Mouse (Mus musculus) hindbrain, embryonic 14.5 days (tissue): Measurements from ENCODE around the gene Rrp9. TPM values are rescaled to one million over a fixed set of nuclear protein-coding genes. Genes with fewer than 3 reads are reported as not detected.

ENCODE experiments used
- ATAC-seq: fragments of 200-750 bp; cut with Nextera tagmentation; 2 replicates; pipeline ENCODE4 v1.8.0; 2017; ENCODE audit warnings: moderate number of reproducible peaks, mild to moderate bottlenecking, moderate TSS enrichment, moderate library complexity; ENCODE audit not compliant: low FRiP score
- DNase-seq: peaks from one replicate; pipeline ENCODE4 v3.0.0-alpha.2; 2015; ENCODE audit warnings: low spot score
- H3K27ac ChIP-seq: fragments of 300-500 bp; sonication (generic); 2 replicates; pipeline ENCODE4 v1.5.1; 2014; ENCODE audit warnings: mild to moderate bottlenecking, moderate library complexity
- H3K27me3 ChIP-seq: fragments of 300-500 bp; sonication (generic); 2 replicates; pipeline ENCODE4 v1.6.1; 2014; ENCODE audit warnings: mild to moderate bottlenecking, low read length, mixed read lengths; ENCODE audit not compliant: control insufficient read depth, insufficient read depth
- H3K36me3 ChIP-seq: fragments of 300-500 bp; sonication (generic); replicated peaks from 2 replicates; pipeline ENCODE4 v1.6.1; 2014; ENCODE audit not compliant: control insufficient read depth, insufficient read depth
- H3K4me1 ChIP-seq: fragments of 300-500 bp; sonication (generic); replicated peaks from 2 replicates; pipeline ENCODE4 v1.6.1; 2014; ENCODE audit warnings: antibody characterized with exemption, low read length, mixed read lengths; ENCODE audit not compliant: control insufficient read depth, insufficient read depth
- H3K4me2 ChIP-seq: fragments of 300-500 bp; sonication (generic); replicated peaks from 2 replicates; pipeline ENCODE4 v1.6.1; 2014; ENCODE audit warnings: mild to moderate bottlenecking, moderate library complexity
- H3K4me3 ChIP-seq: fragments of 300-500 bp; sonication (generic); replicated peaks from 2 replicates; pipeline ENCODE4 v1.5.1; 2014; ENCODE audit warnings: mild to moderate bottlenecking, low read length
- H3K9ac ChIP-seq: fragments of 300-500 bp; sonication (generic); 2 replicates; pipeline ENCODE4 v1.6.1; 2014
- H3K9me3 ChIP-seq: fragments of 300-500 bp; sonication (generic); 2 replicates; pipeline ENCODE4 v1.6.1; 2016; ENCODE audit warnings: low read length; ENCODE audit not compliant: control insufficient read depth
- WGBS: fragments of 180-500 bp; shearing (Covaris S2); extraction: QIAGEN DNeasy Blood & Tissue Kit; methylation state at CpG from one replicate; pipeline ENCODE4 v1.1.7; 2014; 5-methylcytosine and 5-hydroxymethylcytosine counted together
- polyA plus RNA-seq: library from polyadenylated mRNA; unstranded; fragments of >200 nt; fragmentation: Nextera tagmentation; extraction: Ambion mirVana; gene quantifications from 2 replicates; pipeline ENCODE4 v1.2.1, GENCODE M21; 2014

Gene Rrp9
- polyA plus RNA-seq, 1 experiment from 2014 or later, result 35.7 TPM

DNA sequence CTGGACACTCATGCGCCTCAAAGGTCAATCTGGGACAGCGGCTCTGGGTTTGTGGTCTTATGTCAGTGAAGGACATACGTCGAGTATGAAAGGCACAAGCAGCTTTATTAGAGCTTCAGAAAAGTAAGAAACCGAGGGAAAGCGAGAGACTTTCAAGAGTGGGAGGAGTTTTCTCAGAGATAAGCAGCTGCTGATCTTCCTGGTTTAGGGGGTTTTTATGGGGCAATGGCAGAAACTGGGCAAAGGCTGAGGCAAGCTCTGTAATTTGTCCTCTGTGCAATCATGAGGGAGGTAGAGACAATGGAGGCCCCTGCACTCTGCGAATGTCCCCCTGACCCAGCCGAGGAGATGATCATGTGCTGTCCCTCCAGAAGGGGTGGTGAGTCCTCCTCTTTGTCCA lies 44.1 kb downstream of the Rrp9 start:
- no peaks in the 10 kb centered on the region for H3K27me3 ChIP-seq
- no peak for DNase-seq
- no peaks in the 10 kb centered on the region for H3K4me1 ChIP-seq
- no peaks in the 10 kb centered on the region for H3K36me3 ChIP-seq
- H3K27ac ChIP-seq, result no peak overlapping the region
- no peak overlapping the region for H3K9ac ChIP-seq
- no peak overlapping the region for H3K4me2 ChIP-seq
- no peaks in the 10 kb centered on the region for H3K9me3 ChIP-seq
- H3K4me3 ChIP-seq, result no peak overlapping the region
- WGBS, result 88% methylated on average over 8 of the region's 8 CpGs
- no peak for ATAC-seq

DNA sequence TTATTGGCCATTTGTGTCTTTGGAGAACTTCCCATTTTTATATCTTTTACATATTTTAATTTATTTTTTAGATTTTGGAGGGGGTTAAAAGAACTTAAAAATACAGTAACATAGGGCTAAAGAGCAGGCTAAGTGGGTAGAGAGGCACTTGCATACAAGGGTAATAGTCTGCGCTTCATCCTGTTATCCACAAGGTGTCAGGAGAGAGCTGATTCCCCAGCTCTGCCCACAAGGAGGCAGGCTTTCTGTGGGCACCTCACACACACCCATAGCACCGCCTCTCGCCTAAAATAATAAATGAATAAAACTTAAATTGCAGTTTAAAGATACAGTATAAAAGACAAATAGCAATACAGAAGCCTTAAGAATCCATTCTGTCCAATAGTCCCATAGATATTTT lies 56.1 kb downstream of the Rrp9 start:
- Histone ChIP-seq H3K4me2 (no peak overlapping the region), H3K9me3 (no peaks in the 10 kb centered on the region), H3K27ac (no peak overlapping the region), H3K4me3 (no peak overlapping the region), H3K4me1 (no peaks in the 10 kb centered on the region), H3K36me3 (no peaks in the 10 kb centered on the region), H3K27me3 (no peaks in the 10 kb centered on the region), H3K9ac (no peak overlapping the region)
- ATAC-seq, result no peak
- WGBS, result 29% methylated on average over 3 of the region's 3 CpGs
- DNase-seq, result peak; percentile 48

DNA sequence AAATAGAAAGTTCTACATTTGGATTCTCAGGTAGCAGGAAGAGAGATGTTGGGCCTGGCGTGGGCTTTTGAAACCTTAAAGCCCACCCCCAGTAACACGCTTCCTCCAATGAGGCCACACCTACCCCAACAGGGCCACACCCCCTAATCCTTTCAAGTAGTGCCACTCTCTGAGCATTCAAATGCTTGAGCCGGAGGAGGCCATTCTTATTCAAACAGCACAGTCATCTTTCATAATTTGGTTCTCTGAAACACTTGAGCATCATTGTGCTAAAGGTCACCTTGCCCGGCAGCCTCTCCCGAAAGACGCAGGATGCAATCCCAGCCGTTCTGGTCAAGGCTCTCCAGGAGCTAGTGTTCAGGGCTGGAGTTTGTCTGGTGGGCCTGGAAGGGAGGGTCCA lies 58.5 kb downstream of the Rrp9 start:
- no peak for ATAC-seq
- no peak overlapping the region for H3K4me3 ChIP-seq
- no peaks in the 10 kb centered on the region for H3K4me1 ChIP-seq
- H3K36me3 ChIP-seq, result no peaks in the 10 kb centered on the region
- H3K9me3 ChIP-seq, result no peaks in the 10 kb centered on the region
- no peak for DNase-seq
- H3K9ac ChIP-seq, result no peak overlapping the region
- WGBS, result 91% methylated on average over 7 of the region's 7 CpGs
- no peak overlapping the region for H3K4me2 ChIP-seq
- H3K27me3 ChIP-seq, result no peaks in the 10 kb centered on the region
- H3K27ac ChIP-seq, result no peak overlapping the region

- H3K27ac ChIP-seq, result no peak overlapping the region
- no peak for DNase-seq
- H3K4me1 ChIP-seq, result no peaks in the 10 kb centered on the region
- H3K9me3 ChIP-seq, result no peaks in the 10 kb centered on the region
- no peaks in the 10 kb centered on the region for H3K27me3 ChIP-seq
- H3K4me2 ChIP-seq, result no peak overlapping the region
- WGBS, result 92% methylated on average over 11 of the region's 11 CpGs
- H3K9ac ChIP-seq, result no peak overlapping the region
- no peak for ATAC-seq
- no peak overlapping the region for H3K4me3 ChIP-seq
- no peaks in the 10 kb centered on the region for H3K36me3 ChIP-seq
Measured at GRCm38 (mm10) chr9:106534975-106535374, 59.2 kb downstream of the Rrp9 start.

Other genes with a start within 250 kb of the Rrp9 start
- gene Alas1, start 227.3 kb upstream of the Rrp9 start, polyA plus RNA-seq, result 99.0 and 99.7 TPM in 2 replicates
- 6.3 and 7.3 TPM in 2 replicates for gene Poc1a, start 194.9 kb upstream of the Rrp9 start, polyA plus RNA-seq
- 17.9 and 19.3 TPM in 2 replicates for gene Dusp7, start 107.3 kb upstream of the Rrp9 start, polyA plus RNA-seq
- 650 and 781 TPM in 2 replicates for gene Rpl29, start 46.5 kb upstream of the Rrp9 start, polyA plus RNA-seq
- gene Acy1, start 37.6 kb upstream of the Rrp9 start, polyA plus RNA-seq, result 22.4 and 23.5 TPM in 2 replicates
- gene Abhd14b, start 28.5 kb upstream of the Rrp9 start, polyA plus RNA-seq, result 7.9 and 8.2 TPM in 2 replicates
- gene Abhd14a, start 28.3 kb upstream of the Rrp9 start, polyA plus RNA-seq, result 57.7 and 69.8 TPM in 2 replicates
- gene Pcbp4, start 22.7 kb upstream of the Rrp9 start, polyA plus RNA-seq, result 183 and 186 TPM in 2 replicates
- gene Gpr62, start 10.0 kb upstream of the Rrp9 start, polyA plus RNA-seq, result 0.87 and 1.0 TPM in 2 replicates
- gene Parp3, start 986 bp downstream of the Rrp9 start, polyA plus RNA-seq, result 0.52 and 0.91 TPM in 2 replicates
- not detected in 2 replicates for gene Iqcf1, start 24.0 kb downstream of the Rrp9 start, polyA plus RNA-seq
- gene Iqcf5, start 38.6 kb downstream of the Rrp9 start, polyA plus RNA-seq, result not detected in 2 replicates
- gene Iqcf3, start 85.7 kb downstream of the Rrp9 start, polyA plus RNA-seq, result not detected in 2 replicates
- gene Iqcf4, start 95.0 kb downstream of the Rrp9 start, polyA plus RNA-seq, result not detected in 2 replicates
- not detected in 2 replicates for gene Iqcf6, start 150.6 kb downstream of the Rrp9 start, polyA plus RNA-seq
- 8.3 and 9.0 TPM in 2 replicates for gene Grm2, start 180.1 kb downstream of the Rrp9 start, polyA plus RNA-seq
- 65.7 and 77.9 TPM in 2 replicates for gene Tex264, start 210.0 kb downstream of the Rrp9 start, polyA plus RNA-seq